Mouse (Mus musculus): ENCODE measurements around the gene Sec63. TPM values are rescaled to one million over a fixed set of nuclear protein-coding genes. Genes with fewer than 3 reads are reported as not detected.

Gene Sec63
- polyA plus RNA-seq, 1 experiment from 2014 or later = 26.0 TPM

DNA sequence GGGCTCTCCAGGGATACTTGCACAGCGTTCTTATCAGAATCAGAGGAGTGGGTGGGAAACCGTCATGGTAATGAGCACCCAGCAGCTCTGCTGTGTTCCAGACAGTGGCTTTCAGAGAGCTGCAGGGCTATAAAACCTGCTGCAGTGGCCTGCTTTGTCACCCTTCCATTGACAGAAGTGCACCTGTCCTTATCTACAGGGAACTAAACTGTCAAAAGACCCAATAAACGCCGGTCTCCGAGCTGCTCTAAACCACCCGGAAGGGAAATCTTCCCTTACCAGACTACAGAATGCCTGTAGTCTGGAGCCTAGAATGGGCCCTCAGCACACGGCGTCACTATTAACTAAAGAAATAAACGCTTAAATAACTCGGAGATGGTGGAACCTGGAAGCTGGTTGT is 9.5 kb upstream of the Sec63 start:
- no peak overlapping the region for H3K27ac ChIP-seq (replicated peaks; ENCODE audit: low read depth, low read length)
- H3K4me2 ChIP-seq (ENCODE audit: low read depth, low read length) = no peak overlapping the region
- no peaks in the 10 kb centered on the region for H3K9me3 ChIP-seq (replicated peaks; ENCODE audit: control insufficient read depth, low read length)
- H3K36me3 ChIP-seq (replicated peaks; ENCODE audit: control insufficient read depth, insufficient read depth, low read depth, low read length) = no peaks in the 10 kb centered on the region
- DNase-seq (ENCODE audit: low spot score) (no peak), ATAC-seq (replicated peaks; ENCODE audit: insufficient number of reproducible peaks, low FRiP score, low TSS enrichment, low read depth) (no peak)
- H3K4me1 ChIP-seq (ENCODE audit: control insufficient read depth, insufficient read depth, low read length) = no peaks in the 10 kb centered on the region
- H3K27me3 ChIP-seq (ENCODE audit: control insufficient read depth, insufficient read depth, low read length) = no peaks in the 10 kb centered on the region
- 77% methylated on average over 10 of the region's 10 CpGs for WGBS
- H3K9ac ChIP-seq (replicated peaks; ENCODE audit: low read length) = no peak overlapping the region
- H3K4me3 ChIP-seq (ENCODE audit: low read depth, low read length) = no peak overlapping the region

DNA sequence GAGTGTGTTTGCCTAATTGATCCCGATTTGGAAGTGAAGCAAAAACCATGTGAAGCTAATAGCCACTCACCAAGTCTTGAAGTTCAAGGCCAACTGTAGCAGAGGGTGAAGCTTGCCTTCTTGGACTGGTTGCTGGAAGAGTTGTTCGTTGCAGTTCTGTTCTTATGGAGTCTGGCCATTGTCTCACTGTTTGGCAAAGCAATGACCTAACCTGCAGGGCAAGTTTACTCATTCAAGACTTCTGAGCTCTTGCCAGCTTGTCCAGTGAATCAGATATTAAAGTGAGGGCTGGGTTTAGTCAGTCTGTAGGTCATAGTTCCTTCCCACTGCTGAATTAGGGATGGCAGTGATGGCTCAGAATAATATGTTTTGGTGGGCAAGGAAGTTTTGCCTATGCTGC is 7.0 kb upstream of the Sec63 start:
- WGBS = 66% methylated on average over 2 of the region's 2 CpGs
- H3K9me3 ChIP-seq (replicated peaks; ENCODE audit: control insufficient read depth, low read length) = no peaks in the 10 kb centered on the region
- H3K4me2 ChIP-seq (ENCODE audit: low read depth, low read length) = no peak overlapping the region
- DNase-seq (ENCODE audit: low spot score) (no peak), ATAC-seq (replicated peaks; ENCODE audit: insufficient number of reproducible peaks, low FRiP score, low TSS enrichment, low read depth) (no peak)
- H3K27me3 ChIP-seq (ENCODE audit: control insufficient read depth, insufficient read depth, low read length) = no peaks in the 10 kb centered on the region
- H3K9ac ChIP-seq (replicated peaks; ENCODE audit: low read length) = no peak overlapping the region
- H3K36me3 ChIP-seq (replicated peaks; ENCODE audit: control insufficient read depth, insufficient read depth, low read depth, low read length) = no peaks in the 10 kb centered on the region
- H3K4me1 ChIP-seq (ENCODE audit: control insufficient read depth, insufficient read depth, low read length) = no peaks in the 10 kb centered on the region
- H3K27ac ChIP-seq (replicated peaks; ENCODE audit: low read depth, low read length) = no peak overlapping the region
- H3K4me3 ChIP-seq (ENCODE audit: low read depth, low read length) = no peak overlapping the region

- Histone ChIP-seq H3K27ac (replicated peaks; ENCODE audit: low read depth, low read length) (no peak overlapping the region), H3K27me3 (ENCODE audit: control insufficient read depth, insufficient read depth, low read length) (no peaks in the 10 kb centered on the region), H3K36me3 (replicated peaks; ENCODE audit: control insufficient read depth, insufficient read depth, low read depth, low read length) (no peaks in the 10 kb centered on the region), H3K4me2 (ENCODE audit: low read depth, low read length) (no peak overlapping the region), H3K9me3 (replicated peaks; ENCODE audit: control insufficient read depth, low read length) (no peaks in the 10 kb centered on the region), H3K4me1 (ENCODE audit: control insufficient read depth, insufficient read depth, low read length) (no peaks in the 10 kb centered on the region), H3K9ac (replicated peaks; ENCODE audit: low read length) (no peak overlapping the region), H3K4me3 (ENCODE audit: low read depth, low read length) (no peak overlapping the region)
- ATAC-seq (replicated peaks; ENCODE audit: insufficient number of reproducible peaks, low FRiP score, low TSS enrichment, low read depth) (no peak), DNase-seq (ENCODE audit: low spot score) (no peak)
- WGBS = 90% methylated on average over 4 of the region's 4 CpGs
Measured at GRCm38 (mm10) chr10:42759741-42760140, 1.6 kb upstream of the Sec63 start.

- Histone ChIP-seq H3K9me3 (replicated peaks; ENCODE audit: control insufficient read depth, low read length) (no peaks in the 10 kb centered on the region), H3K4me2 (ENCODE audit: low read depth, low read length) (no peak overlapping the region), H3K36me3 (replicated peaks; ENCODE audit: control insufficient read depth, insufficient read depth, low read depth, low read length) (no peaks in the 10 kb centered on the region), H3K27ac (replicated peaks; ENCODE audit: low read depth, low read length) (no peak overlapping the region), H3K4me3 (ENCODE audit: low read depth, low read length) (no peak overlapping the region), H3K4me1 (ENCODE audit: control insufficient read depth, insufficient read depth, low read length) (no peaks in the 10 kb centered on the region), H3K9ac (replicated peaks; ENCODE audit: low read length) (no peak overlapping the region), H3K27me3 (ENCODE audit: control insufficient read depth, insufficient read depth, low read length) (no peaks in the 10 kb centered on the region)
- WGBS = 55% methylated on average over 8 of the region's 8 CpGs
- DNase-seq (ENCODE audit: low spot score) = no peak
- ATAC-seq (replicated peaks; ENCODE audit: insufficient number of reproducible peaks, low FRiP score, low TSS enrichment, low read depth) = no peak
Measured at GRCm38 (mm10) chr10:42760329-42760728, 967 bp upstream of the Sec63 start.

DNA sequence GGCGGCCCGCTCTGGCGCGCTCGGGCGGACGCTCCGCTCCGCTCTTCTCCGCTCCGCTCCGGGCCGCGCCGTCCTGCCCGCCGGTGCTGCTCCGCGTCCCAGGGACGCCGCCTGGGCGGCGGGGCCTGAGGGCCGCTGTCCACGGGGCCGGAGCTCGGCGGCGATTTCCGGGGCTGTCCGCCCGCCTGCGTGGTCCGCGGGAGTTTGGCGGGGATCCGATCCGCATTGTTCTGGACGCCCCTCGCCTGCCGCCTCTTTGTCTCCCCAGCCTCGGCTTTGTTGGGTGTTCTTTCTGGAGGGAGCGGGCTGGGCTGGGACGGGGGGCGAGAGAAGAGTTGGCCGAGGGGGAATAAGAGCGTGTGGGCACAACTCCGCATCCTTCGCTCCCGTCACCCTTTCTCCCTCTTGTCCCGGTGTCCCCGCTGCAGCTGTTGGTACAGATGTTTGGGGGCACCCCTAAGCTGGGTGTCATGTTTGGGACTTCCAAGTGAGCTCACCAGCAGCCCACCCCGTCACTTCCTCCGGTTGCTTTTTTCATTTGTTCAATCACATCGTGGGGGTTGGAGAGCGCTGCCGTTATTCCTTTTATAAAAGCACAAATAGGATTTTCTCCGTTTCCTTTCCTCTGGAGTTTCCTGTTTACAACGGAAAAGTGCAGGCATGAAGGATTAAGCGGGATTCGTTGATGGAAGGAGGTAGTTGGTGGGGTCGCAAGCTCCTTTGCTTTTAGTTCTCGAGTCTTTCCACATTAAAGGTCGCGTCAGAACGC is 789 bp downstream of the Sec63 start:
- no peaks in the 10 kb centered on the region for H3K9me3 ChIP-seq (replicated peaks; ENCODE audit: control insufficient read depth, low read length)
- WGBS = under 1% methylated on average over 57 of the region's 66 CpGs
- no peaks in the 10 kb centered on the region for H3K4me1 ChIP-seq (ENCODE audit: control insufficient read depth, insufficient read depth, low read length)
- H3K27ac ChIP-seq (replicated peaks; ENCODE audit: low read depth, low read length) = peak overlapping the region; percentile 82
- peak overlapping the region; percentile 50 for H3K4me2 ChIP-seq (ENCODE audit: low read depth, low read length)
- DNase-seq (ENCODE audit: low spot score) (peak; percentile 67), ATAC-seq (replicated peaks; ENCODE audit: insufficient number of reproducible peaks, low FRiP score, low TSS enrichment, low read depth) (peak; percentile 69)
- H3K9ac ChIP-seq (replicated peaks; ENCODE audit: low read length) = peak overlapping the region; percentile 97
- no peaks in the 10 kb centered on the region for H3K36me3 ChIP-seq (replicated peaks; ENCODE audit: control insufficient read depth, insufficient read depth, low read depth, low read length)
- no peaks in the 10 kb centered on the region for H3K27me3 ChIP-seq (ENCODE audit: control insufficient read depth, insufficient read depth, low read length)
- peak overlapping the region; percentile 87 for H3K4me3 ChIP-seq (ENCODE audit: low read depth, low read length)

DNA sequence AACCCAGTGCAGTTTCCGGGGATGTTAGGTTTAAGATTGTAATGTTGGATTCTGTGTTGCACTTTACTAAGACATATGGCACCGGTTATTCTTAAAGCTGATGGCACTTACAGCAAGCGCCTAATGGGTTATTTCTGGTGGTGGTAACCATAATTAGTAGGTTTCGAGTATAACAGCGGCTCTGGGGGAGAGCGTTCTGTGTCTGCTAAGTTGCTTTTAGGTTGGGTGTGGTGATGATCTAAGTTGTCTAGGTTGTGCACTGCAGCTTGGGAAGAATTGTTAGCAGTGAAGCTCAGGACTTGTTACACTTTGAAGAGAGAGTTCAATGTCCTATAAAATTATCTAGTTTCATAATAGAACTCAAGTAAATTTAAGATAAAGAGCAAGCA is 1.4 kb downstream of the Sec63 start:
- Histone ChIP-seq H3K4me3 (ENCODE audit: low read depth, low read length) (peak overlapping the region; percentile 87), H3K4me2 (ENCODE audit: low read depth, low read length) (peak overlapping the region; percentile 50), H3K27me3 (ENCODE audit: control insufficient read depth, insufficient read depth, low read length) (no peaks in the 10 kb centered on the region), H3K36me3 (replicated peaks; ENCODE audit: control insufficient read depth, insufficient read depth, low read depth, low read length) (no peaks in the 10 kb centered on the region), H3K27ac (replicated peaks; ENCODE audit: low read depth, low read length) (peak overlapping the region; percentile 82), H3K9ac (replicated peaks; ENCODE audit: low read length) (peak overlapping the region; percentile 97), H3K4me1 (ENCODE audit: control insufficient read depth, insufficient read depth, low read length) (no peaks in the 10 kb centered on the region), H3K9me3 (replicated peaks; ENCODE audit: control insufficient read depth, low read length) (no peaks in the 10 kb centered on the region)
- under 1% methylated on average over 6 of the region's 6 CpGs for WGBS
- no peak for ATAC-seq (replicated peaks; ENCODE audit: insufficient number of reproducible peaks, low FRiP score, low TSS enrichment, low read depth)
- no peak for DNase-seq (ENCODE audit: low spot score)

DNA sequence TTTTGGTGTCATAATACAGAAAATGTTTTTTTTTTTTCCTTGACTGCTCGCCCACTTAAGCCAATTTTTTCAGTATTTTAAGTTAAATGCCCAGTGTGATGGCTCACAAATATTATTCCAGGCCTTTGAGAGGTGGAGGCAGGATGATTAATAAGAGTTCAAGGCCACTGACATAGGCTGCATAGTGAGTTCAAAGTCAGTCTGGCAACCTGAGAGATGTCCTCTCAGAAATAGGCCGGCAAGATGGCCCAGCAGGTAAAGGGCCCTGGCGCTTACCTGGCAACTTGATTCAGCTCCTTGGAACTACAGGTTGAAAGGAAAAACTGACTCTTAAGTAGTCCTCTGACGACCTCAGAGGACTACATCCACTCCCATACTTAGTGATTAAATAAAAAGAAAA is 1.9 kb downstream of the Sec63 start:
- no peaks in the 10 kb centered on the region for H3K4me1 ChIP-seq (ENCODE audit: control insufficient read depth, insufficient read depth, low read length)
- no peak overlapping the region for H3K9ac ChIP-seq (replicated peaks; ENCODE audit: low read length)
- H3K27ac ChIP-seq (replicated peaks; ENCODE audit: low read depth, low read length) = no peak overlapping the region
- H3K4me2 ChIP-seq (ENCODE audit: low read depth, low read length) = peak overlapping the region; percentile 10; the same call in 1 of the 2 replicates
- H3K4me3 ChIP-seq (ENCODE audit: low read depth, low read length) = peak overlapping the region; percentile 87
- 54% methylated on average over 4 of the region's 4 CpGs for WGBS
- ATAC-seq (replicated peaks; ENCODE audit: insufficient number of reproducible peaks, low FRiP score, low TSS enrichment, low read depth) (no peak), DNase-seq (ENCODE audit: low spot score) (no peak)
- H3K36me3 ChIP-seq (replicated peaks; ENCODE audit: control insufficient read depth, insufficient read depth, low read depth, low read length) = no peaks in the 10 kb centered on the region
- no peaks in the 10 kb centered on the region for H3K27me3 ChIP-seq (ENCODE audit: control insufficient read depth, insufficient read depth, low read length)
- H3K9me3 ChIP-seq (replicated peaks; ENCODE audit: control insufficient read depth, low read length) = no peaks in the 10 kb centered on the region

DNA sequence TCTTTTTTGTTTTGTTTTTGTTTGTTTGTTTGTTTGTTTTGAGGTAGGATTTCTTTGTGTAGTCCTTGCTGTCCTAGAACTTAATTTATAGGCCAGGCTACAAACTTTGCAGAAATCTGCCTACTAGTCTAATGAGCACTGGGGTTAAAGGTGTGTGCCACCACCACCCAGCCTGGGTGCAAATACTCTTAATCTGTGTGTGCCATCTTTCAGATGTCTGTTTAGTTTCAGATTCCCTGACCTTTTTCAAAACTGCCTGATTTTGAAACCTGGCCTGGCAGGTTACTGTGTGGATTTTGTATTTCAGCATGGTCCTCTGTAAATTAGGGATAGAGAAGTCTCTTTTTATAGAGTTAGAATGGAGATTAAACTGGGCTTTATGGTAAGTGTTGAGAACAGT is 4.0 kb downstream of the Sec63 start:
- Histone ChIP-seq H3K4me1 (ENCODE audit: control insufficient read depth, insufficient read depth, low read length) (no peaks in the 10 kb centered on the region), H3K9me3 (replicated peaks; ENCODE audit: control insufficient read depth, low read length) (no peaks in the 10 kb centered on the region), H3K4me2 (ENCODE audit: low read depth, low read length) (no peak overlapping the region), H3K27me3 (ENCODE audit: control insufficient read depth, insufficient read depth, low read length) (no peaks in the 10 kb centered on the region), H3K4me3 (ENCODE audit: low read depth, low read length) (no peak overlapping the region), H3K27ac (replicated peaks; ENCODE audit: low read depth, low read length) (no peak overlapping the region), H3K9ac (replicated peaks; ENCODE audit: low read length) (no peak overlapping the region), H3K36me3 (replicated peaks; ENCODE audit: control insufficient read depth, insufficient read depth, low read depth, low read length) (no peaks in the 10 kb centered on the region)
- DNase-seq (ENCODE audit: low spot score) = no peak
- ATAC-seq (replicated peaks; ENCODE audit: insufficient number of reproducible peaks, low FRiP score, low TSS enrichment, low read depth) = no peak

All from embryonic facial prominence, embryonic 11.5 days (tissue).